Mouse (Mus musculus) embryonic facial prominence, embryonic 10.5 days (tissue): Measurements from ENCODE around the gene Irx6. TPM values are rescaled to one million over a fixed set of nuclear protein-coding genes. Genes with fewer than 3 reads are reported as not detected.

ENCODE experiments used
- DNase-seq: peaks from one replicate; pipeline ENCODE4 v3.0.0-alpha.2; 2017; ENCODE audit warnings: low spot score
- H3K27ac ChIP-seq: fragments of 300-500 bp; sonication (generic); replicated peaks from 2 replicates; pipeline ENCODE4 v1.5.1; 2016; ENCODE audit warnings: mild to moderate bottlenecking
- H3K27me3 ChIP-seq: fragments of 300-500 bp; sonication (generic); replicated peaks from 2 replicates; pipeline ENCODE4 v1.6.1; 2016; ENCODE audit warnings: low read depth, mild to moderate bottlenecking; ENCODE audit not compliant: poor library complexity, severe bottlenecking
- H3K36me3 ChIP-seq: fragments of 300-500 bp; sonication (generic); replicated peaks from 2 replicates; pipeline ENCODE4 v1.6.1; 2016; ENCODE audit warnings: mild to moderate bottlenecking, moderate library complexity
- H3K4me1 ChIP-seq: fragments of 300-500 bp; sonication (generic); 2 replicates; pipeline ENCODE4 v1.6.1; 2016
- H3K4me3 ChIP-seq: fragments of 300-500 bp; sonication (generic); 2 replicates; pipeline ENCODE4 v1.5.1; 2016; ENCODE audit warnings: mild to moderate bottlenecking, moderate library complexity
- H3K9me3 ChIP-seq: fragments of 300-500 bp; sonication (generic); 2 replicates; pipeline ENCODE4 v1.6.1; 2016; ENCODE audit warnings: mild to moderate bottlenecking
- WGBS: fragments of 180-500 bp; shearing (Covaris S2); methylation state at CpG from one replicate; pipeline ENCODE4 v1.1.7; 2016; 5-methylcytosine and 5-hydroxymethylcytosine counted together
- polyA plus RNA-seq: library from polyadenylated mRNA; unstranded; fragments of >200 nt; fragmentation: Nextera tagmentation; extraction: Ambion mirVana; gene quantifications from 2 replicates; pipeline ENCODE4 v1.2.1, GENCODE M21; 2016

The Irx6 gene
- polyA plus RNA-seq, 1 experiment from 2014 or later = 0.37 TPM

GRCm38 (mm10) chr8:92697361-92697760, 23.3 kb downstream of the Irx6 start:
- WGBS = 85% methylated on average over 5 of the region's 5 CpGs
- Histone ChIP-seq H3K4me3 (no peak overlapping the region), H3K4me1 (no peaks in the 10 kb centered on the region), H3K9me3 (no peaks in the 10 kb centered on the region), H3K27ac (no peak overlapping the region), H3K27me3 (peaks cover 9% of the 10 kb centered on the region; the same call in 1 of the 2 replicates), H3K36me3 (no peaks in the 10 kb centered on the region)
- DNase-seq = no peak

GRCm38 (mm10) chr8:92698411-92698810, 24.3 kb downstream of the Irx6 start:
- 83% methylated on average over 3 of the region's 3 CpGs for WGBS
- peaks cover 9% of the 10 kb centered on the region; the same call in 1 of the 2 replicates for H3K27me3 ChIP-seq
- no peak for DNase-seq

GRCm38 (mm10) chr8:92699922-92700540, 25.9 kb downstream of the Irx6 start:
- Histone ChIP-seq H3K36me3 (no peaks in the 10 kb centered on the region), H3K9me3 (no peaks in the 10 kb centered on the region), H3K27ac (no peak overlapping the region), H3K4me3 (no peak overlapping the region), H3K4me1 (no peaks in the 10 kb centered on the region), H3K27me3 (peaks cover 9% of the 10 kb centered on the region; the same call in 1 of the 2 replicates)
- no peak for DNase-seq
- WGBS = 75% methylated on average over 8 of the region's 8 CpGs

More at GRCm38 (mm10) chr8:92698411-92698810, 24.3 kb downstream of the Irx6 start:
- Histone ChIP-seq H3K36me3 (no peaks in the 10 kb centered on the region), H3K9me3 (no peaks in the 10 kb centered on the region), H3K4me3 (no peak overlapping the region), H3K4me1 (no peaks in the 10 kb centered on the region), H3K27ac (no peak overlapping the region)

GRCm38 (mm10) chr8:92703375-92703774, 29.3 kb downstream of the Irx6 start:
- DNase-seq = no peak

GRCm38 (mm10) chr8:92706311-92706710, 32.2 kb downstream of the Irx6 start:
- no peak for DNase-seq
- Histone ChIP-seq H3K4me3 (no peak overlapping the region), H3K27me3 (no peaks in the 10 kb centered on the region), H3K4me1 (no peaks in the 10 kb centered on the region), H3K27ac (no peak overlapping the region), H3K36me3 (no peaks in the 10 kb centered on the region), H3K9me3 (no peaks in the 10 kb centered on the region)
- 70% methylated on average over 2 of the region's 2 CpGs for WGBS

More at GRCm38 (mm10) chr8:92703375-92703774, 29.3 kb downstream of the Irx6 start:
- Histone ChIP-seq H3K4me3 (no peak overlapping the region), H3K36me3 (no peaks in the 10 kb centered on the region), H3K4me1 (no peaks in the 10 kb centered on the region), H3K9me3 (no peaks in the 10 kb centered on the region), H3K27ac (no peak overlapping the region), H3K27me3 (no peaks in the 10 kb centered on the region)
- 83% methylated on average over 3 of the region's 3 CpGs for WGBS

GRCm38 (mm10) chr8:92713286-92713685, 39.2 kb downstream of the Irx6 start:
- no peak overlapping the region for H3K4me3 ChIP-seq
- H3K27me3 ChIP-seq = no peaks in the 10 kb centered on the region
- no peaks in the 10 kb centered on the region for H3K4me1 ChIP-seq
- no peaks in the 10 kb centered on the region for H3K36me3 ChIP-seq
- WGBS = 83% methylated on average over 1 of the region's 1 CpGs
- no peak for DNase-seq
- H3K9me3 ChIP-seq = no peaks in the 10 kb centered on the region
- no peak overlapping the region for H3K27ac ChIP-seq

GRCm38 (mm10) chr8:92717418-92717817, 43.3 kb downstream of the Irx6 start:
- DNase-seq = no peak

GRCm38 (mm10) chr8:92718057-92718456, 44.0 kb downstream of the Irx6 start:
- DNase-seq = no peak
- WGBS = 91% methylated on average over 5 of the region's 5 CpGs
- Histone ChIP-seq H3K9me3 (no peaks in the 10 kb centered on the region), H3K27me3 (no peaks in the 10 kb centered on the region), H3K4me3 (no peak overlapping the region), H3K27ac (no peak overlapping the region), H3K4me1 (peaks cover 12% of the 10 kb centered on the region), H3K36me3 (no peaks in the 10 kb centered on the region)

More at GRCm38 (mm10) chr8:92717418-92717817, 43.3 kb downstream of the Irx6 start:
- no peak overlapping the region for H3K27ac ChIP-seq
- H3K27me3 ChIP-seq = no peaks in the 10 kb centered on the region
- no peaks in the 10 kb centered on the region for H3K9me3 ChIP-seq
- whole genome bisulfite sequencing = 75% methylated on average over 4 of the region's 4 CpGs
- H3K4me3 ChIP-seq = no peak overlapping the region
- H3K4me1 ChIP-seq = peaks cover 6% of the 10 kb centered on the region
- no peaks in the 10 kb centered on the region for H3K36me3 ChIP-seq

- no peak overlapping the region for H3K4me3 ChIP-seq
- no peaks in the 10 kb centered on the region for H3K36me3 ChIP-seq
- H3K27me3 ChIP-seq = 0 out of 2 replicates have a peak, but pooled peaks cover 9% of the 10 kb centered on the region
- H3K4me1 ChIP-seq = peaks cover 25% of the 10 kb centered on the region
- 44% methylated on average over 12 of the region's 12 CpGs for WGBS
- H3K9me3 ChIP-seq = no peaks in the 10 kb centered on the region
- peak; percentile 69 for DNase-seq
- H3K27ac ChIP-seq = no peak overlapping the region
These were observed 47.3 kb downstream of the Irx6 start for GRCm38 (mm10) chr8:92721266-92721935.

- Histone ChIP-seq H3K36me3 (no peaks in the 10 kb centered on the region), H3K27me3 (0 out of 2 replicates have a peak, but pooled peaks cover 9% of the 10 kb centered on the region), H3K9me3 (no peaks in the 10 kb centered on the region), H3K4me1 (peaks cover 25% of the 10 kb centered on the region), H3K27ac (no peak overlapping the region), H3K4me3 (no peak overlapping the region)
- DNase-seq = no peak
- WGBS = 72% methylated on average over 8 of the region's 8 CpGs
These were observed 47.8 kb downstream of the Irx6 start for GRCm38 (mm10) chr8:92721936-92722321.

- 61% methylated on average over 6 of the region's 6 CpGs for WGBS
- Histone ChIP-seq H3K4me3 (no peak overlapping the region), H3K27me3 (peaks cover 16% of the 10 kb centered on the region), H3K9me3 (no peaks in the 10 kb centered on the region), H3K4me1 (peaks cover 25% of the 10 kb centered on the region), H3K36me3 (no peaks in the 10 kb centered on the region), H3K27ac (no peak overlapping the region)
- no peak for DNase-seq
These were observed 49.2 kb downstream of the Irx6 start for GRCm38 (mm10) chr8:92723320-92723719.

- H3K27ac ChIP-seq = peak overlapping the region; percentile 57
- H3K4me1 ChIP-seq = peaks cover 25% of the 10 kb centered on the region
- H3K27me3 ChIP-seq = peaks cover 16% of the 10 kb centered on the region
- H3K36me3 ChIP-seq = no peaks in the 10 kb centered on the region
- DNase-seq = no peak
- 50% methylated on average over 7 of the region's 7 CpGs for WGBS
- no peaks in the 10 kb centered on the region for H3K9me3 ChIP-seq
- no peak overlapping the region for H3K4me3 ChIP-seq
These were observed 49.9 kb downstream of the Irx6 start for GRCm38 (mm10) chr8:92723947-92724346.

- H3K4me3 ChIP-seq = no peak overlapping the region
- H3K27ac ChIP-seq = peak overlapping the region; percentile 57
- DNase-seq = no peak
- no peaks in the 10 kb centered on the region for H3K9me3 ChIP-seq
- H3K36me3 ChIP-seq = no peaks in the 10 kb centered on the region
- peaks cover 16% of the 10 kb centered on the region for H3K27me3 ChIP-seq
- 82% methylated on average over 8 of the region's 8 CpGs for WGBS
- peaks cover 25% of the 10 kb centered on the region for H3K4me1 ChIP-seq
These were observed 50.3 kb downstream of the Irx6 start for GRCm38 (mm10) chr8:92724359-92724758.
